Mouse (Mus musculus) skeletal muscle tissue, adult 2 months (tissue): ENCODE data around the gene Snx15.
"Not testable (repeated sequence)": the region's sequence is repeated elsewhere in the genome, so short reads cannot be mapped to it uniquely, and the experiment has no call there.

Source experiments
- DNase-seq: peaks from one replicate; pipeline ENCODE4 v3.0.0-alpha.2; 2012; ENCODE audit warnings: low read depth, low spot score

Gene Snx15

DNA sequence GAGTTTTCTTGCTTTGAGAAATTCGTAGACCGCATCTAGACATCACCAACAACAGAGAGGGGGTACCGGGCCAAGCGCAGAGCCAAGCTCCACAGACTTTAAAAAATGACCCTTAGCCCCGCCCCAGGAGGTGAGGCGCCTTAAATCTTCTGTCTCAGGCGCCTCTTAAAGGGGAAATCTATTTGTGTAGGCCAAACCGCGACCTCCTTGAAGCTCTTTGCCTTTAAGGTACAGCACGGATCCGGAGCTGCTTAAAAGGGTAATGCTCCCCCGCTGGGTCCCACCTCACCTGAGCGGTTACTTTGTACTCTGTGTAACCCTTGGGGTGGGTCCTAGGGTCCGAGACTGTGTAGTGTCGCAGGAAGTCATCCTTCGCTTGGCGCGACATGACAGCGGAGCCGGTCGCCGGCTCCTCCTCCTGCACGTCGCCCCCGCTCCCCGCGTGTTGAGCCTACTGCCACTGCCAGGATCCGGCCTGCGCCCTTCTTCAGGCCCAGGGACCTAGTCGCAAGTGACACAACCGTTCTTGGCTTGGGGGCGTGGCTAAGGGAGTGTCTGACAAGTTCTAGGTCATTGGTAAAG, at the start of gene Snx15:
Gene Snx15 (minus strand): TSS at position 545 of the 582 bp plus-strand sequence.
- DNase-seq, result peak; percentile 94

- DNase-seq, result no peak
Measured at GRCm38 (mm10) chr19:6174771-6175170, 46.7 kb upstream of the Snx15 start.

- DNase-seq, result no peak
Measured at GRCm38 (mm10) chr19:6171215-6171614, 43.1 kb upstream of the Snx15 start.

- DNase-seq, result no peak
Measured at GRCm38 (mm10) chr19:6166750-6167149, 38.6 kb upstream of the Snx15 start.

- peak; percentile 27 for DNase-seq
Measured at GRCm38 (mm10) chr19:6163872-6164547, 35.9 kb upstream of the Snx15 start.

DNA sequence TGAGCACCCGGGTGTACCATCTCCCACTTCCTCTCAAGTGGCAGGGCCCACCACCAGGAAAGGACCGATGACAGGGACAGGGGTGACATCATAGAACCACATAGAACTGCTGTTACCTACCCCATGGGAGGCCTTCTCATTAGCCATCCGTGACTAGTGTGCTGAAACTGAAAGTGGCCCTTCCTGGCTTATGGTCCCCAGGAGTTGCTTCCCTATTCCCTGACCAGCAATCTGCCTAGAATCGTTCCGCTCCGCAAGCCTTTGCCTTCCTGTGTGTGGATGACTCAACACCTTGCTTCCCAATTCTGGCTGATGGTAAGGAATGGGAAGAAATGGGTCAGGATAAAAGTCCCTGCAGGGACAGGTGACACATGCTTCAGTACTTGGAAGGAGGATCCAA, 29.1 kb upstream of the Snx15 start:
- no peak for DNase-seq

GRCm38 (mm10) chr19:6156372-6156771, 28.3 kb upstream of the Snx15 start:
- DNase-seq, result no peak

GRCm38 (mm10) chr19:6155174-6155573, 27.1 kb upstream of the Snx15 start:
- no peak for DNase-seq

DNA sequence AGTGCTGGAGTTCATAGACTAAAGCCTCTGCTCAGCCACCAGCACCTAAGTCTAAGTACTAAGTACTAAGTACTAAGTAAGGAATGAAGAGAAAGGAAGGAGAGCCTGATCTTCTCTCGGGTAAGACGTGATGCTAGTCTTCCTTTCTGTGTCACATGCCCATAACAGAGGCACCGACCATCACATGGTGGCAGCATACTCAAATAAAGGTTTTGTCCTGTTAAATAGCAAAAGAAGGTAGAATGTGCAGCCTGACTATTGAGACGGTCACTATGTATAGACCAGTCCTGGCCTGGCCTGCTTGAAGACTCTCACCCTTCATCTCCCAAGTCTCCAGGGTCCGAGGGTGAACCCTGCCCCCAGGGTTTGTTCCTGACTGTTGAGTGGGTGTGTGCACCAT, 16.7 kb upstream of the Snx15 start:
- no peak for DNase-seq

DNA sequence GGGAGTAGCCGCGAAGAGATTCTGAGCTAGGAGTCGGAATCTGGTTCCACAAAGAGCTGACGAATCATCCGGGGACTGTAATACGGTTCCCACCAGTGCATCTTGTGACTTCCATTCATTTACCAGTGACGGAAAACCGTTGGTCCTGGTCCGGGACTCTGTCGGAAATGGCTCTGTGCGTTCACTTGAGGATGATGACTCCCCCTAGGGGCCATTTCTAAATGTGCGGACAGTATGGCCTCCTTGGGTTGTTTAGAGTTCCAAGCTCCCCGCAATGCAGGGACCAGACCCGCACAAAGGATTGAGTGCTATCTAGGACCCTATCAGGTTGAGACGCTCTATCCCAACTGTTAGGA, 13.3 kb upstream of the Snx15 start, which contains the start of gene Arl2:
Gene Arl2 (minus strand): TSS at position 155 of the 356 bp plus-strand sequence.
- DNase-seq, result peak; percentile 63

DNA sequence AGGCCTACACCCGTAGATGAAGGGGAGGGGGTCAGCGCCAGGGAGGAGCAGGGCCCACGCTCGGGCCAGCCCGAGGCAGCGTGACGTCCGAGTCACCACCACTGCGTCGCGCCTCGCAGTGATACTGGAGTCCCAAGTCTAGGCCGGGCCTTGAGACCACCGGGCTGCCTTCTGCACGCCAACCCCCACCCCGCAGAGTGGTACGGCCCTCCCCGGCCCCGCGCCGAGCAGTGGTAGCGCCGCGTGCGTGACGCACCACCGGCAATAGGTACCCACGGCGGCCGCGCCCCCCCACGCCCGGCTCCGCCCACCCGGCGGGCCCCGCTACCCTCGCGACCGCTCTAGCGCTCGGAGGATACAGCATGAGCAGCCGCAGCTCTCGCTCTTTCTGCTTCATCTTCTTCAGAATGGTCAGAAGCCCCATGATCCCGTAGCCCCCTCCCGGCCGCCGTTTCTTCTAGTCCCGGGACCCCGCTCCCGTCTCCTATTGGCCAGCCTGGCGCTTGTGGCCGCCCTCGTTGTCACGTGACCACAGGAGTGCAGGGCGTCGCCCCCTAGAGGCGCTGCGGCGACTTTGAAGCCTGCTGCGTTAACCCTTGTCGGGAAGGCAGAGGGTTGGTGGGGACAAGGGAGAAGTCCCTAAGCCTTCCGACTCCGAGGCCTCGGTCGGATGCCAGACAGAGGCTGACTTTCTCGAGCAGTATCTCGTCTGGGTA, 12.7 kb upstream of the Snx15 start, which contains the start of gene Batf2:
Gene Batf2 (plus strand): TSS at position 306 of the 716 bp plus-strand sequence.
- peak; percentile 92 for DNase-seq

- peak; percentile 36 for DNase-seq
Measured at GRCm38 (mm10) chr19:6140374-6140677, 12.2 kb upstream of the Snx15 start.

DNA sequence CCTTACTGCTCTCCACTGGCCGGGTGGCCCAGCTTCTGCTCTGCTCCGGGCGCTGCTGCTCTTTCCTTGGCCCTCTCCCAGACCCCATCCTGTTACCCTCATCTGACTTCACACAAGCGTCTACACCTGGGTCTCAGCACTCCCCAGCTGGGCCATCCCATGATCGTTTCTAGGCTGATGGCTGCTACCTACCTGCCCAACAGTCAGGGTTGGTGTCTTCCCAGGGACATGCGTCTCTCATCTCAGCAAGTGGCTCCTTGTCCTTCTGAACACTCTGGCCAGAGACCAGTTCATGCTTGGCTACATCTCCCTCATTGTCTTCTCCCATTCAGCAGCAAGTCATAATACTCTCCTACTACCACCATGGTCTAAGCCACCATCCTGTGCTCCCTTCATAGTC, 11.6 kb upstream of the Snx15 start:
- DNase-seq, result no peak

DNA sequence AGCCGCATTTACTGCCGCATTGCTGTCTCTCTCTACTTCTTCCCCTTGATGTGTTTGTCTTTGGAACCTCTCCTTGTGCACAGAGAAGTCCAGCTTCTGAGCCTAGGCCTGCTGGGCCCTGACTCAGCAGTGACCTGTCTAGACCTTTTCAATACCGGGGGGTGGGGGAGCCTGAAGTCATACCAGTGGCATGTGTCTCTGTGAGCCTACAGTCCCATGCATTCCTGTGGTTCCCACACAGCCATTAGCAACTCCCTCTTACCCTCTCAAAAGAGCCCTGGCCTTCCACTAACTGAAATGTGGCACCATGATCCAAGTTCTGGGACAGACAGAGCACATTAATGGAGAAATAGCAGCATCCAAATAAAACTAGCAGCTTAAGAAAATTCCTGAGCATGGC, 8.3 kb upstream of the Snx15 start:
- no peak for DNase-seq

DNA sequence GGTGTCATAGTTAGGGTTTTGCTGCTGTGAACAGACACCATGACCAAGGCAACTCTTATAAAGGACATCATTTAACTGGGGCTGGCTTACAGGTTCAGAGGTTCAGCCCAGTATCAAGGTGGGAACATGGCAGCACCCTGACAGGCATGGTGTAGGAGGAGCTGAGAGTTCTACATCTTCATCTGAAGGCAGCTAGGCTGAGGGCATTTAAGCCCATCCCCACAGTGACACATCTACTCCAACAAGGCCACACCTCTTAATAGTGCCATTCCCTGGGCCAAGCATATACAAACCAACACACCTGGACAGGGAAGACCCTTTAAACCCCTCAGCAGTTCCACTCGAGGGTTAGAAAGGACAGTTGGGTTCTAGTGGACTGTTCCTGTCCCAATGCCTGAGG, 5.1 kb upstream of the Snx15 start:
- DNase-seq, result not testable (repeated sequence)

GRCm38 (mm10) chr19:6132171-6132827, 4.2 kb upstream of the Snx15 start:
- DNase-seq, result no peak

GRCm38 (mm10) chr19:6130414-6131128, 2.5 kb upstream of the Snx15 start:
- not testable (repeated sequence) for DNase-seq

- DNase-seq, result no peak
Measured at GRCm38 (mm10) chr19:6126789-6127580, 1.1 kb downstream of the Snx15 start.

DNA sequence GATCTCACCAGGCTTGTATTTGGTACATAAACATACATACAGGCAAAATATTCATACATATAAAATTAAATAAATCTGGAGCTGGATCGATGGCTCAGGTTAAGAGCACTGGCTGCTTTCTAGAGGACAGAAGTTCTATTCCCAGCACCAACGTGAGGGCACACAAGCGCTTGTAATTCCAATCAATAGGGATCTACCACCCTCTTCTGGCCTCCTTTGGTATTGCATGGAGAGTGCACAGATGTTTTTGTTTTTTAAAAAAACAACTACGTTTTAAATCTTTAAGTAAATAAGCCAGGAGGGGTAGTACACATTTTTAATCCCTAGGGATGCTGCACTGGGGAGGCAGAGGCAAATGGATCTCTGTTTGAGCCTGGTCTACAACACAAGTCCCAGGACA, 1.8 kb downstream of the Snx15 start:
- DNase-seq, result peak; percentile 32

GRCm38 (mm10) chr19:6124898-6125297, 3.2 kb downstream of the Snx15 start:
- no peak for DNase-seq

DNA sequence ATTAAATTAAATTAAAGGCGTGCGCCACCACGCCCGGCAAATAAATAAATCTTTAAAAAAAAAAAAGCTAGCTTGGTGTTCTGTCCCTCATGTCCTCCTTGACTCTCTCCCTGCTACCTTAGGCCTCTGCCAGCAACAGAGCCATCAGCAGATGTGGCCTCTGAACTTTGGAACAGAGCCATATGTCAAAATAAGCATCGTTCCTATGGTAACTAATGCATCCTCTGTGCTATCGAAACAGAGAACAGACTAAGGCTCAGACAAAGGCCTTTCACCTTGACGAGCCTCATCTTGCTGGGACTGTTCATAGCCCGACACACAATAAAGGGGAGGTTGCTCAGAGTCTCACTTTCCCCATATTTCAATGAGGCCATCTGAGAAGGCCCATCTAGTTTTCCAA, 4.8 kb downstream of the Snx15 start:
- no peak for DNase-seq
